Mouse (Mus musculus) effector memory CD4-positive, alpha-beta T cell, adult 5 months (primary cell): ENCODE data around the gene Kmt2b. TPM values are rescaled to one million over a fixed set of nuclear protein-coding genes. Genes with fewer than 3 reads are reported as not detected.

ENCODE experiments used
- polyA plus RNA-seq: library from polyadenylated mRNA; unstranded; fragments of 100-300 nt; shearing (Covaris generic); gene quantifications from one replicate; pipeline ENCODE4 v1.2.1, GENCODE M21; 2017

The Kmt2b gene
- polyA plus RNA-seq: 14.0 TPM

DNA sequence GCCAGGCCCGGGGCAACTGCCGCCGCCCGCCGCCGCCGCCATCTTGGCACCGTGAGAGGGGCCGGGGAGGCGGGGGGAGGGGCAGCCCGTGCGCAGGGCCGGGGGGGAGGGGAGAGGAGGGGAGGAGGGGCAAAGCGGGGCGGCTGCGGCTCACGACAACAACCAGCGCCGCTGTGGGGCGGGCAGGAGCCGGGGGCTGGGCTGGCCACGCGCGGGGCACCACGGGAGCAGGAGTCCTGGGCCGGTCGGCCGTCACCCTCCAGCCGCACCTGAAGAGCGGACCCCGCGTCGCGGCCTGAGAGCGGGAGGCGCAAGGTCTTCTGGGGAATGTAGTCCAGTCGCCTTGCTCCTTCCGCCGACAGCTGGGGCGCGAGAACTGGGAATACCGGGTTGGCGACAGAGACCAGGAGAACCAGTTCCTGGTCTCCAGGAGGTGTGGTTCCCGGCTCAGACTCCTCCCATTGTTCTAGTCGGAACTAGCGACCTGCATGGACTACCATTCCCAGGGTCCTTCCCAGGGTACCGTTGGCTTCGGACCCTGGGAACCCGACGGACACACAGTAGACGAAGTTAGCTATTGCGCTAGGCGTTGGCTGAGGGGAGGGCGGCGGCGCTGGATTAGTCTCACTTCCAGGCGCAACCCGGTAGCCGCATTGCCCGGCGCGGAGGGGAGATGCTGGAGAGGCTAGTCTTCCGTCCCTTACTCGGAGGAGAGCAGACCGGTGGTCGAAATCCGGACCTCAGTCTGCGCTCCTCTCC lies at the start of gene Kmt2b:
Gene Kmt2b, minus strand, starts transcription at position 51 of the 759 bp plus-strand sequence.

DNA sequence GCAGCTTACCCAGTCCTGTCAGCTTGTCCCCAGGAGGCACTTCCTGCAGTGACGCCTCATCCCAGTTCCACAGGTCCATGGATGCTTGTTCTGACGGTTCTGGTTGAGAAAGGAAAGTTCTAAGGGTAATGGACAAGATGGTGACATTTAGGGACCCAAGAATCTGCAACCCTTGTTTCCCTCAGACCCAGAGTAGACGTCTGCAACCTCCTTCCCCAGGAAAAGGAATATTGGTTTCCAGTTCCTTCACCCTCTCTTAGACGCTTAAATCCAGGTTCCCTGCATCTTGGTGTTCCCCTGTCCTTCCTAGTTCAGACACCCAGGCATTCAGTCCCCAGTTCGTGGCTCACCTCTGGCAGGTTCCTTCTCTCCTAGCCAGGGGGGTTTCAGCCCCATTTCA lies 47.2 kb upstream of the Kmt2b start, which contains the start of gene Etv2:
Gene Etv2, minus strand, starts transcription at position 101 of the 400 bp plus-strand sequence.

DNA sequence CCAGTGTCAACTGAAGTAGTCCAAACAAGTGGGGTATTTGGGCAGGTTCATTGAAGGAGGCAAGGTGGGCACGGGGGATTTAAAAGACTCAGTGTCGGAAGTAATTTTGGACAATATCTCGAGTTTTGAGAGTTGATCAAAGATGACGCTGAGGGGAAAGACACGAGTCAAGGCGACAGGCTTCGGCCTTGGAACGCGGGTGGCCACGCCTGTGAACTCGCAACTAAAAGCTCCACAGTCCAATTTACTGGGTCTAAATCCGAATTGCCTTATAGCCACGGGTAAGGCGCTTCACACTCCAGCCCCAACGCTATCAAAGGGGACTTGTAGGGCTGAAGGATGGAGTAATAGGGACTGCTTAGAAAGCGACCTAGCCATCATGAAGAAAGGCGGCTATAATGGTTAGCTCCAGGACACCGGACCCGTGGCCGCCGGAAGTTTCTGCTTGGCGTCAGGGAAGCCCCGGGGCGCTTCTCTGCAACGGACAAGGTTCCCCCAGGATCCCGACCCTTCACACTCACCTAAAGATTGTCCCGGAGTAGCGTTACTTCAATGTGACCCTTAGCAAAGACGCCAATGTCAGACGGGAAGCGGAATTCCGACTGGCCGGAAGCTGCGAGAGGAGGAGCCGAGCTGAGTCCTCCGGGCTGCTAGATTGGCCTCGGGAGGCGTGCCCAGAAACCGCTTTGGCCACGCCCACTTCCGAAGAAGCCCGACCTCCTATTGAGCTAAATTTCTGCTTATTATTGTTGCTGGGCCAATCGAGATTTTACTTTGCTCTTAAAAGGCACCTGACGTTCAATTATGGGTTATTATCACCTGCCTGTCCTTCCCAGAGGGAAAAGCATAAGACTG lies 37.2 kb upstream of the Kmt2b start, which contains the start of gene Cox6b1:
Gene Cox6b1, minus strand, starts transcription at position 622 of the 855 bp plus-strand sequence.

DNA sequence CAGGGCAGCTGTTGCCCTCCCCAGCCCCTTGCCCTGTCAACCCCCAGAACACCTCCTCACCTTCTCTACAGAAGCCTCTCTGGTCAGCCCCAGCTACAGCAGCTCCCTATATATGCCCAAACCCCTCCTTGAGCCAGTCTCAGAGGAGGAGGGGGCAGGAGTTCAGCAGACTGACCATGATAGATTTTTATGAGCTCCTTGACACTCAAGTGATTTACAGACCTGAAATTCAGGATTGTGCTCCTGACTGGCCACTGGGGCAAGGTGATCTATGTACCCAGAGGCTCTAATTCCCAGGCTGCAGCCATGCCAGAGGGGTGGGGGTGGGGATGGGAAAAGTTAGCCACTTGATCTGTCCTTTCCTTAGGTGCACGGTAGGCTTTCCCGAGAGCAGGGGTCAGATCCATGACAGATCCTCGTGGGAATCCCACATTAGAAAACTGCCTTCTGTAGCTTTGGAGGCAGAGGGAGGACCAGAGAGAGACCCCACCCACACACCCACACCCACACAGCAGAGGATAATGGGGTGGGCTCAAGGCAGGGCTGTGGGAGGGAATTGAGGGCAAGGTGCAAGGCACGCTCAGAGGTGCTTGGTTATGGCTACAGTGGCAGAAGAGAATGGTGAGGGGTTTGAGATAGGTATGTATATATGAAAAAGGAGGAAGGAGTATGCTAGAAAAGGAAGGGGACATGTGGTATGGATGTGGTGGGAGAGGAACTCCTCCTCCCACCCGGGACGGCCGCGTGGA lies 24.3 kb upstream of the Kmt2b start, which contains the start of gene Upk1a:
Gene Upk1a, minus strand, starts transcription at position 194 of the 749 bp plus-strand sequence.

DNA sequence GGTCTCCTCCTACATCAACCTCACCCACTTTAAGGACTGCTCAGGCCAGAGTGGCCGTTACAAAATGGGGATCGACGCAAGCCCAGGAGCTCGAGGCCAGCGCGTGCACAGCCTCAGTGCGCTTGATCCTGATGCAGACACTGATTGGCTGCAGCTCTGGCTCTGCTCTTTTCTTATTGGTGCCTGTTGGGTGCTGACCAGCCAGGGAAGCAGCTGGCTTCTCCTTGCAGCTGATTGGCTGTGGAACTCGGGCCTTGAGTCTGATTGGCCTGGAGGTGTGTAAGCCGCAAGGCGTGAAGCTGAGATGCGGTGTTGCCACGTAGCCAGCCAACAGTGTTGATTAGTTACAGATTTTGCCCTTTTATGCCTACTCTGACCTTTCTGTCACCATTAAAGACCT lies 10.3 kb upstream of the Kmt2b start, which contains the start of gene Zbtb32:
Gene Zbtb32, minus strand, starts transcription at position 124 of the 400 bp plus-strand sequence.

DNA sequence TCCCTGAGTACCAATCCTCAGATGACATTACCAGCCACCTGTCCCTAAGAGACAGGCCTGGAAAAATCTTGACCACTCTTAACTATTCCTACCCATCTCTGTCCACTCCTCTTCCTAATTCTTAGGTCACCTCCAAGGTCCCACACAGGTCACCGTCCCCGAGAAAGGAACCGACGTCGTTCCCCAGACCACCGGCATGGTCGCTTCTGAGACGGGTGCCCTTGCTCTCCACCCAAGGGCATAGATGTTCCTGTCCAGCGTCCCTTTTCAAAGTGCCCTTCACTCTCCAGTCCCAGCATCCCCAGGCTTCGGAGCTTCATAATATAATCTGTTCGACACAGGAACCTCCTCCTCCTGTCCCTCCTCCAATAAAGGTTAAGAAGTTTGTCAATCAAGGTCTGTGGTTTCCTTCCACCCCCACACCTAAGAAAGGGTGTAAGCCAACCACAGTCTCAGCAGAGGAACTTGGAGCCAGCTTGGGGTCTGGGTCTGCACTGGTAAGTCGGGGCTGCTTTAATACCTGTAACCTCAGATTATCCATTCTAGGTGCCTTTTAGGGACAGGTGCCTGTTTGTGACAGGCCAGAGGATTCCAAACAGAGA lies 23.5 kb downstream of the Kmt2b start, which contains the start of gene Igflr1:
Gene Igflr1, plus strand, starts transcription at position 458 of the 602 bp plus-strand sequence.

DNA sequence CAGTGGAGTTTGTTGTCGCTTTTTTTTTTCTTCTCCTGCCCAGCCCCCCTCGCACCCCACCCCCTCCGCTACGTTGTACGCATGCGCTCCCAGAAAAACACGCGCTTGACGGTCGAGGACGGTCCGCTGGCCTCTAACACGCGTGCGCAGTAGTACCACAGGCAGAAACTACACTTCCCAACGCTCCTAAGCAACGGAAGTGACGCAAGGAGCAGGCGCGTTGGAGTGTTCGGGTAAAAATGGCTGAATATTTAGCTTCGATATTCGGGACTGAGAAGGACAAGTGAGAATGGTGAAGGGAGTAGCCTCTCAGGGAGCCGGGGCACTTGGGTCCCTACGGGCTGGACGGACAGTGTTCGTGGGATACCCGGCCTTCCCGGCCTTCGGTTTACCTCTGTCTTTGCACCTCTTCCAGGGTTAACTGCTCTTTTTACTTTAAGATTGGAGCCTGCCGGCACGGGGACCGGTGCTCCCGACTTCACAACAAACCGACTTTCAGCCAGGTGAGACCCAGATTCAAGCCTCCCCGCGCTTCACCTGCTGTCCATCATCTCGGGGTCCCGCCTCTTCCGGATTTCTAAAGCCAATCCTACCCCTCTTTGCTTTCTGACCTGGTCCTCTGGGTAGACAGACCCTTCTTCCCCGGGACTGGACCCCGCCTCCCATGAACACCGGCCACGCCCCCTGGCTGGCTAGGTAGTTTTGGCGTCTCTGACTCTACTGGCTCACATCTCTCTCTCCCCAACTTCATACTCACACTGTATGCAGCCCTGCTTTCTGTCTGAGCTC lies 25.2 kb downstream of the Kmt2b start, which contains the start of the genes U2af1l4, Gm49396 and Psenen:
Gene U2af1l4, plus strand, starts transcription at position 185 of the 789 bp plus-strand sequence.
Gene Gm49396, plus strand, starts transcription at position 228 of the 789 bp plus-strand sequence.
Gene Psenen, minus strand, starts transcription at position 511 of the 789 bp plus-strand sequence.

DNA sequence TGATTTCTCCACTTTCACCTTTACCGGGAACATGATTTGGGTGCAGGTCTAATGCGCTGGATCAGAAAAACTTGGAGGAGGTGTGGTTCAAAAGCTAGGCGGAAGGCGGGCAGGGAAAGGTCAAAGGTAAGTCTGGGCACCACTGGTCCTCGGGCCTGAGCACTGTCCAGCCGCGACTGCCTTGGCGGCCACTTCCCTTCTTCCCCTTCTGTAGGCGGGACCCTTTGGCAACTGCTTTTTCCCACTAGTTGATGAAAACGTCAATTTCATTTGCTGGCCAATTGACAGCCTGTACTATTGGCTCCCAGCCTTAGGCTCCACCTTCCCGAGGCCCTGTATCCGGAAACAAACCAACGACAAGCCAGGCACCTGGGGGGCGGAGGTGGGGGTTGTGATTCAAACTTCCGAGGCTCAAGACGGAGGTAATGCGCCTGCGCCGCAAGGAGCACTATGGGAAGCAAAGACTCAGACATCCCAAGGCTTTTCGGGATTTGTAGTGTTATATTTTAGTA lies 29.0 kb downstream of the Kmt2b start, which contains the start of gene Lin37:
Gene Lin37, minus strand, starts transcription at position 396 of the 512 bp plus-strand sequence.

DNA sequence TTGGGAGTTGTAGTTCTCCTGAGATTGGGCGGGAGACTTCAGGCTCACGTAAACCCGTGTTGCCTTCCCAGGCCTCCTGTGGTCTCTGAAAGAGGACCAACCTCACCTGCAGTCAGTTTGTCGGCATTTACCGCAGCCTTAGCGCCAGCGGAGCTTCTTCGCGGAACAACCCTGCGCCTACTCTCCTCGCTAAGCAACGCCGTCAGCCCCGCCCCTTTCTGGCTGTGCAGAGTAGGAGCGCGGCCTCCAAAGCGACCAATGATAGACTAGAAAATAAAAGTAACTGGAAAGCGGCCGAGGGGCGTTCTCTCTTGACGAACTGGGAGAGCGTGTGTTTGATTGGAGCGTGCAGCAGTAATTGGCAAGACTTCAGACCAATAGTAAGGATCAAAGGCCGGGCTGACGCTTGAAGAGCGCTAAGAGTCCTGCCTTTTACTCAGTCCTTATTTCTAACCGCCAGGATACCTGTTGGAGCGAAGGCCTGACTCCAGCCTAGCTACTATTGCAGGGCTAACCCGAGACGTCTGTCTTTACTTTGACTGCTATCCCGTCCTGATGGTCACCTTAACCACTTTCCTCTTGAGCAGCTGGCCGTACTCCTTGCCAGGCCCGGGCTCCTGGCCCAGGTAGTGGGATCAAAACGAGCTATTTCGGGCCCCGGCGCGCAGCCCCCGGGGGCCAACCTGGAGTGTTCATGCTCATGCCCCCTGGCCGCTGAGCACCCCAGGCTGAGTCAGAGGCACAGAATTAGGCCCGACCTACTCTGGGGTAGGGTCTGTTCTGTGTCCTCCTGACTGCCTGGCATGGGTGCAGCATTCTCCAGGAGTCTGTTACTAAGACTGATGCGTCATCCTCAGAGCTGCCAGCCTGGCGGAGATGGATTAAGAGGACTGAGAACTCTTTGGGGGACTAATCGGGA lies 36.2 kb downstream of the Kmt2b start, which contains the start of the genes Hspb6 and Proser3:
Gene Hspb6, plus strand, starts transcription at position 77 of the 919 bp plus-strand sequence.
Gene Proser3, minus strand, starts transcription at position 198 of the 919 bp plus-strand sequence.

DNA sequence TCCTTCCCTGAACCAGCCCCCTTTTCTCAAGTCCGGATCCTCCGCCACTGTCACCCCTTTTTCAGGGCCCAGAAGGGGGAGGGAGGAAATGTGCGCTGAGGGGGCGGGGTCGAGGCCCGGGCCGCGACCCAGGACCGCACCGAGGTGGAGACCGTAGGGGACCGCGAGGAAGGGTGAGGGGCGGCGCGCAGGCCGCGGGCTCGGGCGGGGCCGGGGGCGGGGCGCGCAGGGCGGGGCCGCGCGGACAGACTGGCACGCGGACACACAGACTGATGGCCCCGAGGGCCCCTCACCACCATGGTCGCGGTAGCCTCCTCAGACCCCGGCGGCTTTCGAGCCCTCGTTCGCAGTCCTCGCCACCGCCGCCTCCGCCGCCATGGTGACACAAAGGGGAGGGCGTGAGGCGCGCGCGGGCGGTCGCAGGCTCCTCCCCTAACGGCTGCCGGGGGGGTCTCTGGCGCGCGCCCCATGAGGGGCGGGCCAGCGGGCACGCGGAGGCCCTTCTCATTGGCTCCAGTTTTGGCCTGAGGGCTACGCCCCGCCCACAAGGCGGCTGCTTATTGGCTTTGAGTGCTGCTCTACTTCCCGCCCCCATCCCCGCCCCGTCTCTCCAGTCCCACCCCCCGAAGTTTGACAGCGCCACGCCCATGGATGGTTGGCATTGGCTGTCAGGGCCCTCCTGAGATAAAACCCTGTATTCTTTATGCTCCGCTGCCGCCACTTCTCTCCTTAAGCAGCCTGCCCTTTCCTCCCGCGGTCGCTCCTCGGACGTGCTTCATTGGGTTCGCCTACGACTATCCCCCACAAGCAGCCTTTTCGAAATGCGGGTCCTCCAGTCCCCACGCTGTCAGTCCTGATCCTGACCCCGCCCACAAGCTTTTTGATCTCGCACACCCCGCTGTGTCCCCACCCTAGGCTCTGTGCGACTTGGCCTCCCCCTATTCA lies 53.6 kb downstream of the Kmt2b start, which contains the start of gene Arhgap33:
Gene Arhgap33, minus strand, starts transcription at position 428 of the 945 bp plus-strand sequence.

Other genes starting within 250 kb of the Kmt2b start
- gene Lrfn3, start 226.0 kb downstream of the Kmt2b start, polyA plus RNA-seq: not detected
- gene Tyrobp, start 175.0 kb downstream of the Kmt2b start, polyA plus RNA-seq: 2.8 TPM
- 589 TPM for gene Hcst, start 168.9 kb downstream of the Kmt2b start, polyA plus RNA-seq
- gene Nfkbid, start 167.0 kb downstream of the Kmt2b start, polyA plus RNA-seq: 853 TPM
- gene Aplp1, start 143.2 kb downstream of the Kmt2b start, polyA plus RNA-seq: 34.3 TPM
- 0.25 TPM for gene Kirrel2, start 131.0 kb downstream of the Kmt2b start, polyA plus RNA-seq
- gene Nphs1, start 130.4 kb downstream of the Kmt2b start, polyA plus RNA-seq: not detected
- gene Prodh2, start 95.1 kb downstream of the Kmt2b start, polyA plus RNA-seq: not detected
- 1.0 TPM for gene Arhgap33, start 53.7 kb downstream of the Kmt2b start, polyA plus RNA-seq
- 3.3 TPM for gene Hspb6, start 36.5 kb downstream of the Kmt2b start, polyA plus RNA-seq
- gene Proser3, start 36.4 kb downstream of the Kmt2b start, polyA plus RNA-seq: 3.3 TPM
- 48.0 TPM for gene Lin37, start 28.9 kb downstream of the Kmt2b start, polyA plus RNA-seq
- gene U2af1l4, start 25.4 kb downstream of the Kmt2b start, polyA plus RNA-seq: 84.8 TPM
- gene Gm49396, start 25.4 kb downstream of the Kmt2b start, polyA plus RNA-seq: 57.8 TPM
- 137 TPM for gene Psenen, start 25.1 kb downstream of the Kmt2b start, polyA plus RNA-seq
- 59.7 TPM for gene Igflr1, start 23.3 kb downstream of the Kmt2b start, polyA plus RNA-seq
- gene Zbtb32, start 10.2 kb upstream of the Kmt2b start, polyA plus RNA-seq: 12.8 TPM
- 0.79 TPM for gene Upk1a, start 24.1 kb upstream of the Kmt2b start, polyA plus RNA-seq
- 388 TPM for gene Cox6b1, start 37.4 kb upstream of the Kmt2b start, polyA plus RNA-seq
- not detected for gene Etv2, start 47.1 kb upstream of the Kmt2b start, polyA plus RNA-seq
- gene Rbm42, start 61.6 kb upstream of the Kmt2b start, polyA plus RNA-seq: 194 TPM
- gene Haus5, start 76.3 kb upstream of the Kmt2b start, polyA plus RNA-seq: 36.3 TPM
- gene Pmis2, start 82.9 kb upstream of the Kmt2b start, polyA plus RNA-seq: 0.56 TPM
- not detected for gene 2200002J24Rik, start 110.2 kb upstream of the Kmt2b start, polyA plus RNA-seq
- not detected for gene Atp4a, start 123.5 kb upstream of the Kmt2b start, polyA plus RNA-seq
- gene Tmem147, start 140.8 kb upstream of the Kmt2b start, polyA plus RNA-seq: 51.5 TPM
- not detected for gene Gapdhs, start 155.0 kb upstream of the Kmt2b start, polyA plus RNA-seq
- gene Sbsn, start 162.7 kb upstream of the Kmt2b start, polyA plus RNA-seq: 0.17 TPM
- gene Dmkn, start 175.0 kb upstream of the Kmt2b start, polyA plus RNA-seq: not detected
- not detected for gene Krtdap, start 199.2 kb upstream of the Kmt2b start, polyA plus RNA-seq
- not detected for gene Ffar2, start 235.0 kb upstream of the Kmt2b start, polyA plus RNA-seq